Mouse (Mus musculus) kidney, embryonic 14.5 days (tissue): ENCODE measurements around the gene Bhmt2. TPM values are rescaled to one million over a fixed set of nuclear protein-coding genes. Genes with fewer than 3 reads are reported as not detected.

Experiments used
- ATAC-seq: fragments of 200-750 bp; cut with Nextera tagmentation; 2 replicates; pipeline ENCODE4 v1.8.0; 2017; ENCODE audit warnings: moderate number of reproducible peaks, mild to moderate bottlenecking, moderate TSS enrichment, moderate library complexity; ENCODE audit not compliant: low FRiP score, low TSS enrichment
- H3K27ac ChIP-seq: fragments of 300-500 bp; sonication (generic); 2 replicates; pipeline ENCODE4 v1.5.1; 2014; ENCODE audit warnings: low read depth, mild to moderate bottlenecking, low read length, moderate library complexity, mixed read lengths
- H3K27me3 ChIP-seq: fragments of 300-500 bp; sonication (generic); 2 replicates; pipeline ENCODE4 v1.6.1; 2014; ENCODE audit warnings: mild to moderate bottlenecking, low read length; ENCODE audit not compliant: control insufficient read depth, insufficient read depth
- H3K36me3 ChIP-seq: fragments of 300-500 bp; sonication (generic); 2 replicates; pipeline ENCODE4 v1.6.1; 2014; ENCODE audit warnings: low read length, mixed read lengths; ENCODE audit not compliant: control insufficient read depth, insufficient read depth
- H3K4me1 ChIP-seq: fragments of 300-500 bp; sonication (generic); 2 replicates; pipeline ENCODE4 v1.6.1; 2014; ENCODE audit warnings: low read length, mixed read lengths; ENCODE audit not compliant: control insufficient read depth, insufficient read depth
- H3K4me2 ChIP-seq: fragments of 300-500 bp; sonication (generic); replicated peaks from 2 replicates; pipeline ENCODE4 v1.6.1; 2014; ENCODE audit warnings: low read depth, mild to moderate bottlenecking, low read length
- H3K4me3 ChIP-seq: fragments of 300-500 bp; sonication (generic); 2 replicates; pipeline ENCODE4 v1.5.1; 2014; ENCODE audit warnings: mild to moderate bottlenecking, low read length
- H3K9ac ChIP-seq: fragments of 300-500 bp; sonication (generic); 2 replicates; pipeline ENCODE4 v1.6.1; 2014; ENCODE audit warnings: low read depth, mild to moderate bottlenecking, low read length, moderate library complexity
- H3K9me3 ChIP-seq: fragments of 300-500 bp; sonication (generic); 2 replicates; pipeline ENCODE4 v1.6.1; 2016; ENCODE audit warnings: low read length; ENCODE audit not compliant: control insufficient read depth
- WGBS: fragments of 180-500 bp; shearing (Covaris S2); extraction: QIAGEN DNeasy Blood & Tissue Kit; methylation state at CpG from one replicate; pipeline ENCODE4 v1.1.7; 2014; 5-methylcytosine and 5-hydroxymethylcytosine counted together
- polyA plus RNA-seq: library from polyadenylated mRNA; unstranded; fragments of >200 nt; fragmentation: Nextera tagmentation; extraction: Ambion mirVana; gene quantifications from 2 replicates; pipeline ENCODE4 v1.2.1, GENCODE M21; 2014

Gene Bhmt2
- polyA plus RNA-seq, 1 experiment from 2014 or later: 0.96 TPM

DNA sequence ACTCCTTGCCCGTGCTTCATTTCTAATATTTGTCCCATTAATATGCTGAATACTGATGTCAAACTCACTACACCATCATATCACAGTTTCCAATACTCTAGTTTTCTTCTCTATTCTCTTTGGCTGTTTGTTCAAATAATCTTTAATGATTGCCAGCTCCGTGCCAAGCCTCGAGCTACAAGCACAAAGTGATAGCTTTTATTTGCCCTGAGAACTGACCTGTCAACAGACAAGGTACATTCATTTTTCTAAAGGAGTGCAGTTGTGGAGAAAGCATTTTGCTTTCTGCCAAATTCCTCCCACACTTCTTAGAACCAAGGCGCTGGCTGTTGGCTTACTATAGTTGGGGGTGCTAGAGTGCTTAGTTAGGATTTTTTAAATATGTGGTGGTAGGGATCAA, 33.2 kb upstream of the Bhmt2 start:
- 83% methylated on average over 4 of the region's 4 CpGs for WGBS

GRCm38 (mm10) chr13:93705697-93706096, 31.6 kb upstream of the Bhmt2 start:
- H3K27ac ChIP-seq: no peak overlapping the region
- ATAC-seq: no peak

More for the DNA sequence above, 33.2 kb upstream of the Bhmt2 start:
- Histone ChIP-seq H3K4me1 (no peaks in the 10 kb centered on the region), H3K4me2 (no peak overlapping the region), H3K4me3 (no peak overlapping the region), H3K27ac (no peak overlapping the region), H3K9ac (no peak overlapping the region), H3K27me3 (no peaks in the 10 kb centered on the region), H3K36me3 (no peaks in the 10 kb centered on the region), H3K9me3 (no peaks in the 10 kb centered on the region)
- no peak for ATAC-seq

DNA sequence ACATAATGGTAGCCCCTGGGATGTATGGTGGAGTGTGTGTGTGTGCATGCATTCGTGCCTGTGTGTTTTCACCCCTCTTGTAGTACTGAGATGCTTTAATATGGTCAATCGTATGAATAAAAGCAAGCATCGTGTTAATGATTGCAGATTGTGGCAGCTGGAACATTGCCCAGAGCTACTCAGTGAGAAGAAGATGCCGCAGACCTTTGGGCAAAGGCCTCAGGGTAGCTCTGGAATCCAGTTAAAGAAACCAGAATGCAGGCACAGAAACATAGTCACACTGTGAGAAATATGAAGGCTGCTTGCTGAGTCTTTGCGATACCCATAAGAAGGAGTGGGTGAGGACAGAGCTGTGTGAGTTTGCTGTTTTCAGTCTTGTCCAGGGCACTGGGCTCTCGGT, 24.8 kb upstream of the Bhmt2 start:
- no peak overlapping the region for H3K9ac ChIP-seq
- no peak for ATAC-seq
- H3K4me2 ChIP-seq: no peak overlapping the region
- H3K36me3 ChIP-seq: no peaks in the 10 kb centered on the region
- WGBS: 86% methylated on average over 6 of the region's 6 CpGs
- no peak overlapping the region for H3K4me3 ChIP-seq
- no peak overlapping the region for H3K27ac ChIP-seq
- no peaks in the 10 kb centered on the region for H3K4me1 ChIP-seq
- no peaks in the 10 kb centered on the region for H3K27me3 ChIP-seq
- H3K9me3 ChIP-seq: no peaks in the 10 kb centered on the region

More at GRCm38 (mm10) chr13:93705697-93706096, 31.6 kb upstream of the Bhmt2 start:
- H3K9ac ChIP-seq: no peak overlapping the region
- H3K36me3 ChIP-seq: no peaks in the 10 kb centered on the region
- H3K4me1 ChIP-seq: no peaks in the 10 kb centered on the region
- H3K27me3 ChIP-seq: no peaks in the 10 kb centered on the region
- no peak overlapping the region for H3K4me2 ChIP-seq
- no peak overlapping the region for H3K4me3 ChIP-seq
- WGBS: 82% methylated on average over 4 of the region's 4 CpGs
- no peaks in the 10 kb centered on the region for H3K9me3 ChIP-seq

DNA sequence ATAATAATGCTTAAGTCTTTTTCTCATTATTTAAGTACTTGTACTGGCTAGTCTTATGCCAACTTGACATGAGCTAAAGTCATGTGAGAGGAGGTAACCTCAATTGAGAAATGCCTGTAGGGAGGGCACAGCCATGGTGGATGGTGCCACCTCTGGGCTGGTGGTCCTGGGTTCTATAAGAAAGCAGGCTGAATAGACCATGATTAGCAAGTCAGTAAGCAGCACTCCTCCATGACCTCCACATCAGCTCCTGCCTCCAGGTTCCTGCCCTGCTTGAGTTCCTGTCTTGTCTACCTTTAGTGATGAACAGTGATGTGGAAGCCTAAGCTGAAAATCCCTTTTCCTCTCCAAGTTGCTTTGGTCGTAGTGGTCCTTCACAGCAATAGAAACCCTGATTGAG, 16.7 kb upstream of the Bhmt2 start:
- Histone ChIP-seq H3K4me1 (peaks cover 3% of the 10 kb centered on the region; the same call in 1 of the 2 replicates), H3K9me3 (no peaks in the 10 kb centered on the region), H3K36me3 (no peaks in the 10 kb centered on the region), H3K9ac (no peak overlapping the region), H3K4me3 (no peak overlapping the region), H3K27me3 (no peaks in the 10 kb centered on the region), H3K27ac (no peak overlapping the region), H3K4me2 (no peak overlapping the region)
- WGBS: 87% methylated on average over 1 of the region's 1 CpGs
- ATAC-seq: no peak

- 96% methylated on average over 3 of the region's 3 CpGs for WGBS
- peaks cover 3% of the 10 kb centered on the region; the same call in 1 of the 2 replicates for H3K4me1 ChIP-seq
- H3K27ac ChIP-seq: no peak overlapping the region
- H3K36me3 ChIP-seq: no peaks in the 10 kb centered on the region
- no peak overlapping the region for H3K9ac ChIP-seq
- H3K4me2 ChIP-seq: no peak overlapping the region
- ATAC-seq: no peak
- H3K27me3 ChIP-seq: no peaks in the 10 kb centered on the region
- H3K4me3 ChIP-seq: no peak overlapping the region
- H3K9me3 ChIP-seq: no peaks in the 10 kb centered on the region
Measured at GRCm38 (mm10) chr13:93689566-93689965, 15.5 kb upstream of the Bhmt2 start.

GRCm38 (mm10) chr13:93687321-93687720, 13.2 kb upstream of the Bhmt2 start:
- Histone ChIP-seq H3K4me2 (no peak overlapping the region), H3K27me3 (no peaks in the 10 kb centered on the region), H3K9ac (no peak overlapping the region), H3K9me3 (no peaks in the 10 kb centered on the region), H3K4me3 (no peak overlapping the region), H3K27ac (no peak overlapping the region), H3K36me3 (no peaks in the 10 kb centered on the region), H3K4me1 (peaks cover 3% of the 10 kb centered on the region; the same call in 1 of the 2 replicates)
- 8% methylated on average over 5 of the region's 5 CpGs for WGBS
- ATAC-seq: peak; percentile 64

DNA sequence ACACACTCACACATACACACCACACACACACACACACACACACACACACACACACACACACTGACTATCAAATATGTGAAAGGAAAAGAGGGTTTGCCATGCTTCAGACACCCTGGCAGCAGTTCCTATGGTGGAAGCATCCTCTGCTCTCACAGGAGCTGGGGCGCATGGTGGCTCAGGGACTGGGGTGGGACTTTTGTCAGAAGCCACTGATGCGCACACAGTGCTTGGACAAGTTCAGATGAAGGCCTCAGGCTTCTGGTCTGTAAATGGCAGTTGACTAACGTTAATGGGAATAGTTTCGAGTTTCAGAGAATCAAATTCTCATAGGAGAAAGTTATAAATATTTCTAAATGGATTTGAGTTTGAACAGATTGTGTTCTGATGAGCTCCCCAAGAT, 11.1 kb upstream of the Bhmt2 start:
- peaks cover 3% of the 10 kb centered on the region; the same call in 1 of the 2 replicates for H3K4me1 ChIP-seq
- no peak overlapping the region for H3K4me2 ChIP-seq
- H3K27me3 ChIP-seq: no peaks in the 10 kb centered on the region
- no peak overlapping the region for H3K4me3 ChIP-seq
- ATAC-seq: no peak
- H3K9me3 ChIP-seq: no peaks in the 10 kb centered on the region
- no peaks in the 10 kb centered on the region for H3K36me3 ChIP-seq
- no peak overlapping the region for H3K27ac ChIP-seq
- WGBS: 84% methylated on average over 4 of the region's 4 CpGs
- no peak overlapping the region for H3K9ac ChIP-seq

GRCm38 (mm10) chr13:93683336-93683735, 9.2 kb upstream of the Bhmt2 start:
- Histone ChIP-seq H3K36me3 (no peaks in the 10 kb centered on the region), H3K9ac (no peak overlapping the region), H3K9me3 (no peaks in the 10 kb centered on the region), H3K27ac (no peak overlapping the region), H3K4me1 (peaks cover 3% of the 10 kb centered on the region; the same call in 1 of the 2 replicates), H3K4me3 (no peak overlapping the region), H3K4me2 (no peak overlapping the region), H3K27me3 (no peaks in the 10 kb centered on the region)
- ATAC-seq: peak; percentile 52; the same call in 1 of the 2 replicates

- ATAC-seq: no peak
- H3K9me3 ChIP-seq: no peaks in the 10 kb centered on the region
Measured at GRCm38 (mm10) chr13:93676864-93677263, 2.8 kb upstream of the Bhmt2 start.

More at GRCm38 (mm10) chr13:93676864-93677263, 2.8 kb upstream of the Bhmt2 start:
- Histone ChIP-seq H3K4me3 (no peak overlapping the region), H3K27ac (no peak overlapping the region), H3K4me1 (no peaks in the 10 kb centered on the region; the same call in 1 of the 2 replicates), H3K4me2 (no peak overlapping the region), H3K27me3 (peaks cover 11% of the 10 kb centered on the region; the same call in 1 of the 2 replicates), H3K36me3 (no peaks in the 10 kb centered on the region), H3K9ac (no peak overlapping the region)
- 71% methylated on average over 9 of the region's 9 CpGs for WGBS
